Mouse (Mus musculus): ENCODE measurements around the gene Lyl1. TPM values are rescaled to one million over a fixed set of nuclear protein-coding genes. Genes with fewer than 3 reads are reported as not detected.

Lyl1 gene
- total RNA-seq, 4 experiments from 2014 or later, result 2.2 to 4.5 (median 3.4) TPM

GRCm38 (mm10) chr8:84722850-84723570 is 21.8 kb downstream of the Lyl1 start, which contains the start of gene G430095P16Rik:
TSS of gene G430095P16Rik (plus strand) at chr8:84723007.
- peak in 1 of 2 experiments; percentile 77 for DNase-seq (ENCODE audit: low spot score in 2 of 2)

- no peak for DNase-seq (ENCODE audit: low spot score in 2 of 2)
Measured at GRCm38 (mm10) chr8:84723571-84723900, 22.3 kb downstream of the Lyl1 start.

GRCm38 (mm10) chr8:84724683-84725082 is 23.4 kb downstream of the Lyl1 start:
- DNase-seq (ENCODE audit: low spot score in 2 of 2), result no peak

- no peak for DNase-seq (ENCODE audit: low spot score in 2 of 2)
Measured at GRCm38 (mm10) chr8:84725246-84725940, 24.1 kb downstream of the Lyl1 start.

- DNase-seq (ENCODE audit: low spot score in 2 of 2), result no peak
Measured at GRCm38 (mm10) chr8:84725941-84726259, 24.6 kb downstream of the Lyl1 start.

- no peak for DNase-seq (ENCODE audit: low spot score in 2 of 2)
Measured at GRCm38 (mm10) chr8:84728474-84728873, 27.2 kb downstream of the Lyl1 start.

GRCm38 (mm10) chr8:84729921-84730362 is 28.7 kb downstream of the Lyl1 start:
- no peak for DNase-seq (ENCODE audit: low spot score in 2 of 2)

GRCm38 (mm10) chr8:84730541-84731370 is 29.5 kb downstream of the Lyl1 start:
- no peak for DNase-seq (ENCODE audit: low spot score in 2 of 2)

- no peak for DNase-seq (ENCODE audit: low spot score in 2 of 2)
Measured at GRCm38 (mm10) chr8:84731371-84732177, 30.3 kb downstream of the Lyl1 start.

- no peak for DNase-seq (ENCODE audit: low spot score in 2 of 2)
Measured at GRCm38 (mm10) chr8:84732545-84732944, 31.3 kb downstream of the Lyl1 start.

GRCm38 (mm10) chr8:84732996-84733395 is 31.7 kb downstream of the Lyl1 start:
- no peak for DNase-seq (ENCODE audit: low spot score in 2 of 2)

- DNase-seq (ENCODE audit: low spot score in 2 of 2), result no peak
Measured at GRCm38 (mm10) chr8:84733959-84734358, 32.7 kb downstream of the Lyl1 start.

GRCm38 (mm10) chr8:84734680-84735079 is 33.4 kb downstream of the Lyl1 start:
- DNase-seq (ENCODE audit: low spot score in 2 of 2), result no peak

- no peak for DNase-seq (ENCODE audit: low spot score in 2 of 2)
Measured at GRCm38 (mm10) chr8:84735597-84735996, 34.3 kb downstream of the Lyl1 start.

GRCm38 (mm10) chr8:84736521-84736920 is 35.3 kb downstream of the Lyl1 start:
- no peak for DNase-seq (ENCODE audit: low spot score in 2 of 2)

- peak in 1 of 2 experiments; percentile 63 for DNase-seq (ENCODE audit: low spot score in 2 of 2)
Measured at GRCm38 (mm10) chr8:84737608-84738007, 36.4 kb downstream of the Lyl1 start.

GRCm38 (mm10) chr8:84738266-84738665 is 37.0 kb downstream of the Lyl1 start:
- DNase-seq (ENCODE audit: low spot score in 2 of 2), result no peak

- DNase-seq (ENCODE audit: low spot score in 2 of 2), result no peak
Measured at GRCm38 (mm10) chr8:84738715-84739400, 37.6 kb downstream of the Lyl1 start.

GRCm38 (mm10) chr8:84739401-84739742 is 38.1 kb downstream of the Lyl1 start:
- no peak for DNase-seq (ENCODE audit: low spot score in 2 of 2)

- no peak for DNase-seq (ENCODE audit: low spot score in 2 of 2)
Measured at GRCm38 (mm10) chr8:84740895-84741843, 39.9 kb downstream of the Lyl1 start.

Data from left cerebral cortex, adult 8-10 months (tissue).